Mouse (Mus musculus) left cerebral cortex, postnatal 25 days (tissue): ENCODE measurements around the gene Mief1. TPM values are rescaled to one million over a fixed set of nuclear protein-coding genes. Genes with fewer than 3 reads are reported as not detected.

Experiments
- total RNA-seq, 2 experiments: library from RNA; stranded (reverse); gene quantifications; 2 replicates each; pipeline ENCODE4 v1.2.3; 2021

The Mief1 gene
- total RNA-seq, 2 experiments from 2014 or later = 32.4 to 35.5 TPM

Other genes starting within 250 kb of the Mief1 start
- 10 to 100 TPM; 34.0 to 36.7 TPM for gene Pdgfb, start 219.0 kb upstream of the Mief1 start, total RNA-seq
- 100 to 1,000 TPM; 463 to 509 TPM for gene Syngr1, start 142.7 kb upstream of the Mief1 start, total RNA-seq
- 100 to 1,000 TPM; 457 to 461 TPM for gene Rpl3, start 142.2 kb upstream of the Mief1 start, total RNA-seq
- gene Tab1, start 100.9 kb upstream of the Mief1 start, total RNA-seq = 10 to 100 TPM; 22.3 to 28.6 TPM
- 100 to 1,000 TPM; 119 to 121 TPM for gene Mgat3, start 60.3 kb upstream of the Mief1 start, total RNA-seq
- 1 to 10 TPM; 8.8 to 10.0 TPM for gene AC140267.1, start 1.8 kb downstream of the Mief1 start, total RNA-seq
- 100 to 1,000 TPM; 104 to 111 TPM for gene Atf4, start 21.2 kb downstream of the Mief1 start, total RNA-seq
- 10 to 100 TPM; 38.8 to 41.4 TPM for gene Rps19bp1, start 30.3 kb downstream of the Mief1 start, total RNA-seq
- 10 to 100 TPM; 77.1 to 79.3 TPM for gene Cacna1i, start 53.2 kb downstream of the Mief1 start, total RNA-seq